ENCODE assay signal across 26 mouse cellular contexts in genomic region chr16:96695882-96696281, GRCm38 (mm10).
DNase-seq lines count a peak whose midpoint lies in the region; ATAC-seq and TF ChIP-seq lines count a peak whose summit lies in the region.
"Had no signal": no experiment of that assay in that cellular context is flagged by ENCODE, and none has a peak within 500 bp of the region (broad histone marks: within the 10 kb centered on the region; RNA-seq: fewer than 3 reads in every experiment).

No protein-coding gene starts in this region.

- H3K9ac ChIP-seq in forebrain, postnatal 0 days = no peak overlapping the region
- no peak overlapping the region for H3K9ac ChIP-seq in forebrain, embryonic 16.5 days (replicated peaks; ENCODE audit: low read depth, low read length)
- H3K9ac ChIP-seq in midbrain, embryonic 16.5 days (ENCODE audit: low read depth, low read length) = no peak overlapping the region
- H3K9ac ChIP-seq in midbrain, embryonic 11.5 days (ENCODE audit: low read length) = no peak overlapping the region
- H3K9ac ChIP-seq in midbrain, postnatal 0 days (replicated peaks; ENCODE audit: low read length, poor library complexity, severe bottlenecking) = no peak overlapping the region; the same call in 1 of the 2 replicates
- H3K9ac ChIP-seq: limb, embryonic 12.5 days; liver, embryonic 15.5 days; lung, embryonic 14.5 days; neural tube, embryonic 12.5 days had no signal

- H3K4me2 ChIP-seq in forebrain, postnatal 0 days (ENCODE audit: low read depth) = no peak overlapping the region
- no peak overlapping the region for H3K4me2 ChIP-seq in forebrain, embryonic 16.5 days (ENCODE audit: low read length)
- no peak overlapping the region for H3K4me2 ChIP-seq in midbrain, embryonic 16.5 days (ENCODE audit: low read length)
- H3K4me2 ChIP-seq in midbrain, embryonic 11.5 days = no peak overlapping the region
- no peak overlapping the region for H3K4me2 ChIP-seq in midbrain, postnatal 0 days (ENCODE audit: low read depth, low read length, poor library complexity, severe bottlenecking)
- H3K4me2 ChIP-seq: limb, embryonic 12.5 days; liver, embryonic 15.5 days; lung, embryonic 14.5 days; neural tube, embryonic 12.5 days had no signal

- H3K27ac ChIP-seq in forebrain, postnatal 0 days (ENCODE audit: low read depth, low read length) = no peak overlapping the region
- no peak overlapping the region for H3K27ac ChIP-seq in forebrain, embryonic 16.5 days (ENCODE audit: low read length)
- H3K27ac ChIP-seq in midbrain, embryonic 16.5 days (ENCODE audit: low read length) = 0 out of 2 replicates have a peak overlapping the region, but pooled peaks have one; percentile 30
- no peak overlapping the region for H3K27ac ChIP-seq in midbrain, embryonic 11.5 days (ENCODE audit: low read depth, low read length)
- H3K27ac ChIP-seq in midbrain, postnatal 0 days (ENCODE audit: low read depth, low read length) = 0 out of 2 replicates have a peak overlapping the region, but pooled peaks have one; percentile 48
- H3K27ac ChIP-seq: gastrocnemius, adult 2 months; hindbrain, embryonic 10.5 days; left cerebral cortex, adult 2 months; limb, embryonic 12.5 days; liver, embryonic 15.5 days; neural tube, embryonic 12.5 days had no signal

- 55% methylated on average over 4 of the region's 4 CpGs for WGBS in forebrain, postnatal 0 days
- WGBS in forebrain, embryonic 16.5 days = 62% methylated on average over 4 of the region's 4 CpGs
- WGBS in midbrain, embryonic 16.5 days = 55% methylated on average over 4 of the region's 4 CpGs
- WGBS in midbrain, embryonic 11.5 days = 78% methylated on average over 4 of the region's 4 CpGs
- WGBS in midbrain, postnatal 0 days = 55% methylated on average over 4 of the region's 4 CpGs

- no peaks in the 10 kb centered on the region for H3K27me3 ChIP-seq in forebrain, postnatal 0 days (ENCODE audit: insufficient read depth, low read length)
- no peaks in the 10 kb centered on the region for H3K27me3 ChIP-seq in forebrain, embryonic 16.5 days (replicated peaks; ENCODE audit: control insufficient read depth, insufficient read depth, low read length)
- H3K27me3 ChIP-seq in midbrain, embryonic 16.5 days (ENCODE audit: control insufficient read depth, insufficient read depth, low read depth, low read length) = no peaks in the 10 kb centered on the region
- H3K27me3 ChIP-seq in midbrain, embryonic 11.5 days (ENCODE audit: control insufficient read depth, insufficient read depth, low read length) = no peaks in the 10 kb centered on the region
- no peaks in the 10 kb centered on the region for H3K27me3 ChIP-seq in midbrain, postnatal 0 days (ENCODE audit: insufficient read depth, low read length)
- H3K27me3 ChIP-seq: limb, embryonic 12.5 days; liver, embryonic 15.5 days; neural tube, embryonic 12.5 days had no signal

- H3K4me1 ChIP-seq in forebrain, postnatal 0 days (ENCODE audit: insufficient read depth) = no peaks in the 10 kb centered on the region
- peaks cover 7% of the 10 kb centered on the region for H3K4me1 ChIP-seq in forebrain, embryonic 16.5 days (replicated peaks; ENCODE audit: control insufficient read depth, insufficient read depth, low read length)
- peaks cover 16% of the 10 kb centered on the region for H3K4me1 ChIP-seq in midbrain, embryonic 16.5 days (ENCODE audit: control insufficient read depth, insufficient read depth, low read length)
- no peaks in the 10 kb centered on the region; the same call in 1 of the 2 replicates for H3K4me1 ChIP-seq in midbrain, embryonic 11.5 days (ENCODE audit: control insufficient read depth, insufficient read depth, low read length)
- H3K4me1 ChIP-seq in midbrain, postnatal 0 days (ENCODE audit: insufficient read depth, low read length) = 0 out of 2 replicates have a peak, but pooled peaks cover 4% of the 10 kb centered on the region
- H3K4me1 ChIP-seq: limb, embryonic 12.5 days; liver, embryonic 15.5 days; neural tube, embryonic 12.5 days had no signal

- no peak for DNase-seq in forebrain, postnatal 0 days
- DNase-seq in layer of hippocampus, adult 11-12 months (ENCODE audit: low spot score) = peak; percentile 40
- DNase-seq in layer of hippocampus, adult 9-10 months (ENCODE audit: low spot score) = no peak
- no peak for DNase-seq in midbrain, embryonic 11.5 days (ENCODE audit: low spot score, missing footprints)
- peak; percentile 28 for DNase-seq in midbrain, postnatal 0 days (ENCODE audit: low spot score)
- DNase-seq: adrenal gland, postnatal 14 days; cerebellum, adult 18-20 months; gastrocnemius, adult 2 months; heart, postnatal 14 days; kidney, adult 9 months; kidney, postnatal 25 days; lung, postnatal 14 days; right cerebral cortex, postnatal 4 days; thymus, adult 2 months; thymus, postnatal 36 days had no signal

- ATAC-seq in forebrain, postnatal 0 days = peak; percentile 53
- no peak for ATAC-seq in forebrain, embryonic 16.5 days
- peak; percentile 73; the same call in 1 of the 2 replicates for ATAC-seq in midbrain, embryonic 16.5 days
- no peak for ATAC-seq in midbrain, embryonic 11.5 days (ENCODE audit: low FRiP score)
- peak; percentile 61 for ATAC-seq in midbrain, postnatal 0 days (ENCODE audit: low FRiP score)
- ATAC-seq: CD4-positive, CD25-positive, alpha-beta regulatory T cell, adult 4 months; intestine, postnatal 0 days had no signal

- TF ChIP-seq CTCF in forebrain, postnatal 0 days (IDR thresholded peaks at IDR 0.05; ENCODE audit: low read depth) = no peak
- no peak for TF ChIP-seq CTCF in midbrain, postnatal 0 days (IDR thresholded peaks at IDR 0.05)

- H3K4me3 ChIP-seq in forebrain, postnatal 0 days (ENCODE audit: low read depth, low read length) = no peak overlapping the region
- no peak overlapping the region for H3K4me3 ChIP-seq in forebrain, embryonic 16.5 days (replicated peaks; ENCODE audit: low read length)
- no peak overlapping the region for H3K4me3 ChIP-seq in midbrain, embryonic 16.5 days (ENCODE audit: low read depth, low read length)
- no peak overlapping the region for H3K4me3 ChIP-seq in midbrain, embryonic 11.5 days (ENCODE audit: low read depth, low read length)
- H3K4me3 ChIP-seq in midbrain, postnatal 0 days (ENCODE audit: low read depth, low read length) = no peak overlapping the region
- H3K4me3 ChIP-seq: erythroblast, embryonic 14.5 days; gastrocnemius, adult 2 months; hindbrain, embryonic 10.5 days; left cerebral cortex, adult 2 months; limb, embryonic 12.5 days; liver, embryonic 15.5 days; neural tube, embryonic 12.5 days had no signal

- H3K9me3 ChIP-seq in forebrain, postnatal 0 days (ENCODE audit: low read length) = no peaks in the 10 kb centered on the region
- no peaks in the 10 kb centered on the region for H3K9me3 ChIP-seq in forebrain, embryonic 16.5 days (ENCODE audit: control insufficient read depth, low read length)
- no peaks in the 10 kb centered on the region for H3K9me3 ChIP-seq in midbrain, embryonic 16.5 days (replicated peaks; ENCODE audit: control insufficient read depth, low read length, poor library complexity, severe bottlenecking)
- no peaks in the 10 kb centered on the region for H3K9me3 ChIP-seq in midbrain, embryonic 11.5 days (ENCODE audit: control insufficient read depth, low read length)
- no peaks in the 10 kb centered on the region for H3K9me3 ChIP-seq in midbrain, postnatal 0 days (ENCODE audit: low read length)
- H3K9me3 ChIP-seq: hindbrain, embryonic 10.5 days; limb, embryonic 12.5 days; liver, embryonic 15.5 days; neural tube, embryonic 12.5 days had no signal

- no peaks in the 10 kb centered on the region for H3K36me3 ChIP-seq in forebrain, postnatal 0 days (ENCODE audit: insufficient read depth)
- no peaks in the 10 kb centered on the region for H3K36me3 ChIP-seq in forebrain, embryonic 16.5 days (ENCODE audit: control insufficient read depth, insufficient read depth)
- no peaks in the 10 kb centered on the region for H3K36me3 ChIP-seq in midbrain, embryonic 16.5 days (ENCODE audit: control insufficient read depth, insufficient read depth, low read length)
- no peaks in the 10 kb centered on the region for H3K36me3 ChIP-seq in midbrain, embryonic 11.5 days (ENCODE audit: control insufficient read depth, insufficient read depth, low read length)
- no peaks in the 10 kb centered on the region for H3K36me3 ChIP-seq in midbrain, postnatal 0 days (ENCODE audit: insufficient read depth, low read length)
- H3K36me3 ChIP-seq: hindbrain, embryonic 10.5 days; limb, embryonic 12.5 days; liver, embryonic 15.5 days; neural tube, embryonic 12.5 days had no signal

Comparison
In these comparisons a context has a peak if more than half of its experiments do, and no peak if none do; other contexts are left out.
1. ATAC-seq: peak in forebrain, postnatal 0 days (single experiment), midbrain, embryonic 16.5 days (single experiment) and midbrain, postnatal 0 days (single experiment); none in forebrain, embryonic 16.5 days (single experiment) and midbrain, embryonic 11.5 days (single experiment).
2. DNase-seq: peak in layer of hippocampus, adult 11-12 months (single experiment) and midbrain, postnatal 0 days (single experiment); none in forebrain, postnatal 0 days (single experiment), layer of hippocampus, adult 9-10 months (single experiment) and midbrain, embryonic 11.5 days (single experiment).
3. H3K27ac ChIP-seq: peak in midbrain, embryonic 16.5 days (single experiment) and midbrain, postnatal 0 days (single experiment); none in forebrain, postnatal 0 days (single experiment), forebrain, embryonic 16.5 days (single experiment) and midbrain, embryonic 11.5 days (single experiment).